Mouse (Mus musculus): ENCODE measurements at regions not wholly inside any gene's neighbourhood (a gene's known extent, or its start where the extent isn't known, plus 50 kb on each side); places are given as distances from the start of the nearest gene placed in this dataset.

DNA sequence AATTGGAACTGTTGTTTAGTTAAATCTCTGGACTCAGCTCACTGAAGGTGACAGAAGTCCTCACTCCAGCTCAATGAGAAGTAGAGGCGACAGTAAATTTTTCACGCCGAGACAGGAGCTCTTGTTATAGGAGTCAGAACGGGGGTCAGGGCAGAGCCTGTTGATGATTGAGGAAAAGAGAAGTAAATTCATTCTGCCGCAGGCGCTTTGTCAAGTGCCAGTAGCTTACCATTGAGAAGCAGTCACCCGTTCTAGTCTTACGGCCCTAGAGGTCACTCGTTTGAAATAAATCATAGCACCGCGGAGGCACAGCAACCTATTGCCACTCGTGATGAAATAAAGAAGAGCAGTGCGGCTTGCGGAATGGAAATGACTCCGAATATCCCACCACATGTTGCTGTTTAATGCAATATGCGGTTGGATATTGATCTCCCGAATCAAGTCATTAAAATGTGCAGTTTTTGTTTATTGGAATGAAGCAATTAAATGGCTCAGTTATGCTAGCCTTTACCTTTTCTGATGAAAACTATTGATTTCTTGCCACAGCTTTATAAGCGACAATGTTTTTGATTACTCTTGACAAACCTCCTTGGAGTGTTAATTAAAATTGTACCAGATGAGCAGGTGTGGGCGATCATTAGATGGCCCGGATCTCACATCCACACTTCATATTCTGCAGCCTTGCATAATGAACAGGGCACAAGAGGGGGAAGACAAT lies 152.7 kb downstream of the Zfp281 start:
- TF ChIP-seq MYOG (IDR thresholded peaks at IDR 0.05; ENCODE audit: control insufficient read depth, extremely low read depth, insufficient read length) (no peak), CTCF (IDR thresholded peaks at IDR 0.05; ENCODE audit: control insufficient read depth, insufficient read depth, insufficient read length) (no peak), MAX (IDR thresholded peaks at IDR 0.05) (no peak), USF1 (IDR thresholded peaks at IDR 0.05; ENCODE audit: low read depth) (no peak)

Data from C2C12 (cell line).